Mouse (Mus musculus) forebrain, embryonic 13.5 days (tissue): ENCODE results near the gene Ndufv1. TPM values are rescaled to one million over a fixed set of nuclear protein-coding genes. Genes with fewer than 3 reads are reported as not detected.
A peak's percentile ranks its signal among the peaks of the same experiment; 100 is the strongest.
"Not testable (repeated sequence)": the region's sequence is repeated elsewhere in the genome, so short reads cannot be mapped to it uniquely, and the experiment has no call there.

Experiments
- ATAC-seq: fragments of 200-750 bp; cut with Nextera tagmentation; 2 replicates; pipeline ENCODE4 v1.8.0; 2017
- H3K27ac ChIP-seq: fragments of 300-500 bp; sonication (generic); 2 replicates; pipeline ENCODE4 v1.5.1; 2015; ENCODE audit warnings: inconsistent platforms, mild to moderate bottlenecking, moderate library complexity
- H3K27me3 ChIP-seq: fragments of 300-500 bp; sonication (generic); 2 replicates; pipeline ENCODE4 v1.6.1; 2015; ENCODE audit warnings: mild to moderate bottlenecking, inconsistent platforms
- H3K36me3 ChIP-seq: fragments of 300-500 bp; sonication (generic); 2 replicates; pipeline ENCODE4 v1.6.1; 2015; ENCODE audit warnings: mild to moderate bottlenecking, inconsistent platforms; ENCODE audit not compliant: poor library complexity, severe bottlenecking
- H3K4me1 ChIP-seq: fragments of 300-500 bp; sonication (generic); 2 replicates; pipeline ENCODE4 v1.6.1; 2015; ENCODE audit warnings: inconsistent platforms
- H3K4me2 ChIP-seq: fragments of 300-500 bp; sonication (generic); 2 replicates; pipeline ENCODE4 v1.6.1; 2015; ENCODE audit warnings: inconsistent platforms, mild to moderate bottlenecking, moderate library complexity
- H3K4me3 ChIP-seq: fragments of 300-500 bp; sonication (generic); 2 replicates; pipeline ENCODE4 v1.5.1; 2015; ENCODE audit warnings: mild to moderate bottlenecking, inconsistent platforms
- H3K9ac ChIP-seq: fragments of 300-500 bp; sonication (generic); 2 replicates; pipeline ENCODE4 v1.6.1; 2015; ENCODE audit warnings: mild to moderate bottlenecking, inconsistent platforms
- H3K9me3 ChIP-seq: fragments of 300-500 bp; sonication (generic); replicated peaks from 2 replicates; pipeline ENCODE4 v1.6.1; 2016; ENCODE audit warnings: inconsistent platforms
- WGBS: fragments of 180-500 bp; shearing (Covaris S2); methylation state at CpG from one replicate; pipeline ENCODE4 v1.1.7; 2015; 5-methylcytosine and 5-hydroxymethylcytosine counted together
- polyA plus RNA-seq: library from polyadenylated mRNA; unstranded; fragments of >200 nt; fragmentation: Nextera tagmentation; extraction: Ambion mirVana; gene quantifications from 2 replicates; pipeline ENCODE4 v1.2.1, GENCODE M21; 2015

The Ndufv1 gene
- polyA plus RNA-seq, 1 experiment from 2014 or later: 202 TPM

DNA sequence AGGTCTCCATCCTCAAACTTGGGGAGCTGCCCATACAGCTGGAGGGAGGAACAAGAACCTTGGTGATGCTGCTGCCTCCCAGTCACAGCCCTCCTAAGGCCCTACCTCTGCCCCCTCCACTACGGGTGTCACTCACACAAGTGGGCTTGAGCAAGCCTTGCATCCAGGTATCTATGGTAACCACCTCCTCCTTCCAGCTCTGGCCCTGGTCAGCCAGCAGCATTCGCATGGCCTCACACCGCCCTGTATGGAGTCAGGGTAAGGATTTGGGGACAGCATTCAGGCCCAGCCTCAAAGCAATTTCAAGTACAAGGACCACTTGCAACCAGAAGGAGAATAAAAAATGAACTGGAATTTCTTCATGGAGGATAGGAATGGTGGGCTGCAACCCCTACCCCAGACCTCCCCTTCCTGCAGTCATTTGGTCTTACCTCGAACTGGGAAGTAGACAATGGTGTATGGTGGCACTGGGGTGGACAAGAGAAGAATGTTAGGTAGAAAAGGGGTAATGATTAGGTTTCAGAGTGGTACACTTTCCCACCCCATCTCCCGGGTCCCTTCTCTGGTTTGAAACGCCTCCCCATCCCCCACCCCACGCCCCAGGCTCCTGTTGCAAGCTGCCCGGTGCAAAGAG is 24.7 kb upstream of the Ndufv1 start:
- H3K27me3 ChIP-seq, H3K36me3 ChIP-seq, H3K9me3 ChIP-seq: not testable (repeated sequence)
- WGBS: 17% methylated on average over 8 of the region's 8 CpGs
- Histone ChIP-seq H3K4me1 (peaks cover 18% of the 10 kb centered on the region), H3K9ac (peak overlapping the region; percentile 79), H3K4me3 (peak overlapping the region; percentile 67), H3K27ac (peak overlapping the region; percentile 49; the same call in 1 of the 2 replicates), H3K4me2 (peak overlapping the region; percentile 80)
- ATAC-seq: 0 out of 2 replicates have a peak, but pooled peaks have one; percentile 38

DNA sequence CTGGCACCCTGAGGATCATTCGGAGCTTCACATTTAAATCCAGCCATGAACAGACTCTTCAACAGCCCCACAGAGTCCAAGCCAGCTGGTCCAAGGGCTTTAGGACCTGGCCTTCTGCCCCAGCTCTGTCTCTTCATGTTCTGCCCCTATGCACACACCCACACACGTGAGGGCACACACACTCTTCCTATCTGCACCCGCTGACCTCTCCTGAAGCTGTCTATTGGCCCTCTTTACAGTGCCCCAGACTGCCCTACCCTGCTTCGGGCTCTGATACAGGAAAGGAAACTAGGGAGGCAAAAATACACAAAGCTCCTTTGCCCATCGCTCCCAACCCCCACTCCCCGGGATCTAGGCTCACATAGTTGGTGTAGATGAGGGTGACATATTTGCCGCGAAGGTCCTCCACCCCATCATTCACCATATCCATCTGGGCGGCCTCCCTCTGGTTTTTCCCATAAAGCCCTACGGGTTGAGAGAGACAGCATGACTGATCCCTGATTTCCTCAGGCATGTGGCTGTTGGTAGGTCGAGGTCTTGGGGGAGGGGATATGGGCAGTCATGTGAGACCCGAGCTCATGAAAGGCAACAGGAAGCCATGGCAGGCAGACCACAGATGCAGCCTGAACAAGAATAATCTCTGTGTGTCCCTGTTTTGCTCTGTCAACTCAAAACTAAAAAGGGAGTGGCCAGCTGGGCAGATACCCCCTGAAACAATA is 23.9 kb upstream of the Ndufv1 start:
- H3K36me3 ChIP-seq: 0 out of 2 replicates have a peak, but pooled peaks cover 4% of the 10 kb centered on the region
- H3K4me1 ChIP-seq: peaks cover 18% of the 10 kb centered on the region
- no peaks in the 10 kb centered on the region for H3K9me3 ChIP-seq
- peak overlapping the region; percentile 16; the same call in 1 of the 2 replicates for H3K4me2 ChIP-seq
- no peak overlapping the region for H3K27ac ChIP-seq
- ATAC-seq: no peak
- no peak overlapping the region for H3K9ac ChIP-seq
- H3K4me3 ChIP-seq: no peak overlapping the region
- no peaks in the 10 kb centered on the region for H3K27me3 ChIP-seq
- WGBS: 88% methylated on average over 12 of the region's 12 CpGs

DNA sequence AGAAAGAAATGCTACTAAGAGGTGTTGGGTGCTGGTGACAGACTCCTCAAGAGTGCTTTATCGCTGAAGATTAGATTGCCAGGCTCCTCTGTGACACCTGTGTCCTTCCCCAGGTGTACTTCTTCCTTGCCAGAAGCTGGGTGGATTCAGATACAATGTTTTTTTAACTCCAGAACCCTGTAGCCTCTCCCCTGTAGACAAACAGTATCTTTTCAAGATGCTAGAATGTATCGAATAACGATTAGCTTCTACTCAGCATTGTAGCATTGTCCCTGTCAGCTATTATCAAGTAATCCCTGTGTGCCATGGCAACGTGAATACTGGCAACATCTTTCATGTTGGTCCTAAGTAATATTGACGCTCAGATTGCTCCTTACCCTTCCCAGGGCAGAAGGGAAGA is 21.1 kb upstream of the Ndufv1 start:
- 53% methylated on average over 5 of the region's 5 CpGs for WGBS
- Histone ChIP-seq H3K9me3 (no peaks in the 10 kb centered on the region), H3K36me3 (0 out of 2 replicates have a peak, but pooled peaks cover 4% of the 10 kb centered on the region), H3K27ac (no peak overlapping the region), H3K4me3 (no peak overlapping the region), H3K9ac (no peak overlapping the region), H3K4me2 (no peak overlapping the region), H3K27me3 (no peaks in the 10 kb centered on the region), H3K4me1 (peaks cover 18% of the 10 kb centered on the region)
- no peak for ATAC-seq

DNA sequence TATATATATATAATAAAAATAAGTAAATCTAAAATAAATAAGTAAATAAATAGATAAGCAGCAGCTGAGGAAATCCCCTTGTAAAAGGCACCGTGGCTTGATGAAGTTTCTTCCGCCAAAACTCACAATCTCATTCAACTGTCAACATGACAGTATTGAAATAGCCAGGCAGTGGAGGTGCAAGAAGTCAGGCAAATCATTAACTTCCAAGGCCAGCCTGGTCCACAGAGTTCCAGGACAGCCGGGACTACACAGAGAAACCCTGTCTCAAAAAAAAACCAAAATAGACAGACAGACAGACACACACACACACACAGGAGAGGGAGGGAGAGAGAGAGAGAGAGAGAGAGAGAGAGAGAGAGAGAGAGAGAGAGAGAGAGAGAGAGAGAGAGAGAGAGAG is 20.7 kb upstream of the Ndufv1 start:
- 0 out of 2 replicates have a peak, but pooled peaks cover 4% of the 10 kb centered on the region for H3K36me3 ChIP-seq
- H3K27me3 ChIP-seq: no peaks in the 10 kb centered on the region
- H3K9ac ChIP-seq: no peak overlapping the region
- H3K9me3 ChIP-seq: no peaks in the 10 kb centered on the region
- H3K4me2 ChIP-seq: no peak overlapping the region
- H3K4me3 ChIP-seq: no peak overlapping the region
- 95% methylated on average over 3 of the region's 3 CpGs for WGBS
- no peak for ATAC-seq
- no peak overlapping the region for H3K27ac ChIP-seq
- H3K4me1 ChIP-seq: peaks cover 17% of the 10 kb centered on the region

DNA sequence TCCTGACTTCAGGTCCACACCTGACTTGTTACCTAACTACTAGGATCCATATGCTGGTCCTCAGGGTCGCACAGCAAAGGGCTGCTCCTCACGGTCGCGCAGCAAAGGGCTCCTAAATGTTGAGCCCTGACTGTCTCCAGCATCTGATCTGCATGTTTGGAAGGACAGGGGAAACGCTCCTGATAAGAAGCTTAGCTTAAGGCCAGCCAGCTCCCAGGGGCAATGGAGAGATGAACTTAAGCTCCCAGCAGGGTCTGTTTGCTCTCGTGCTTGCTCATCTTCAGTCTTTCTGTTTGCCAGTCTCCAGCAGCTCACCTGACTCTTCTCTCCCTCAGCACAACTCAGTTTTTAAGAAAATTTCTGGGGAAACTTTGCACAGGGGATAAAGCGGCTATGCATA is 20.1 kb upstream of the Ndufv1 start:
- no peaks in the 10 kb centered on the region for H3K27me3 ChIP-seq
- 52% methylated on average over 7 of the region's 7 CpGs for WGBS
- H3K9ac ChIP-seq: no peak overlapping the region
- H3K36me3 ChIP-seq: 0 out of 2 replicates have a peak, but pooled peaks cover 4% of the 10 kb centered on the region
- H3K27ac ChIP-seq: no peak overlapping the region
- peaks cover 12% of the 10 kb centered on the region for H3K4me1 ChIP-seq
- no peaks in the 10 kb centered on the region; the same call in 1 of the 2 replicates for H3K9me3 ChIP-seq
- H3K4me3 ChIP-seq: no peak overlapping the region
- ATAC-seq: no peak
- H3K4me2 ChIP-seq: no peak overlapping the region

DNA sequence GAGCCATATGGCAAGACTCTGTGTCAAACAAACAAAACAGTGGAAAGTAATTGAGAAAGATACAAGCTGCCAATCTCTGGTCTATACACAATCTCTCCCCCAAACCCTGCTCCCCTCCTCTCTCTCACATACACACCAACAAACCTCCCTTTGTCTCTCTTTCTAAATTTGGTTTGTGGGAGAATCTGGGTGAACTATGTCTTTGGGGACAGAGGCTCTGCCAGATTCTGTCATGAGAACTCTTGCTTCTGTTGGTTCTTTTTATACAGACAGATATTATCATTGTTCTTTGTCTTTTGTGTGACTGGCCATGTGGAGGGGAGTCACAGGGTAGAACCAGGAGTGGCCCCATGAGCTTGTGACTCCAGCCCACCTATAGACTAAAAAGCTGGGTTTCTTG is 15.0 kb upstream of the Ndufv1 start:
- H3K36me3 ChIP-seq: no peaks in the 10 kb centered on the region
- H3K9me3 ChIP-seq: peaks cover 7% of the 10 kb centered on the region
- H3K4me3 ChIP-seq: no peak overlapping the region
- no peak overlapping the region for H3K4me2 ChIP-seq
- H3K9ac ChIP-seq: no peak overlapping the region
- no peak for ATAC-seq
- H3K4me1 ChIP-seq: no peaks in the 10 kb centered on the region
- H3K27ac ChIP-seq: no peak overlapping the region
- no peaks in the 10 kb centered on the region for H3K27me3 ChIP-seq

DNA sequence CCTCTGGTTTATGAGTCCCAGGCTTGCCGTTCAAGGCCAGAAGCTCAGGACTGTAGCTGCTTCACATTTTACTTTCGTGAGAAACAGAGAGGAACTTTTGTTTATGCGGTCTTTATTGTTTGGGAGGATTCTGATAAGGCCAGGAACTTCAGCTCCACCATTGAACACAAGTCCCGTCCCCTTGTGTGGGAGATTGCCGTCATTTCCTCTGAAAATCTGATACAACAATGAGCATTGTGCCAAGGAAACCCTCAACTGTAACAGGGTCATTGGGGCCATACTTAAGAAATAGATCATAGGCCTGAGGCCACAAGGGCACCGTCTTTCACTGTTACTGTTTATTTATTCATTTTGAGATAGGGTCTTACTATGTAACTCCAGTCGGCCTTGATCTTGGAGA is 10.6 kb upstream of the Ndufv1 start:
- no peak overlapping the region for H3K4me3 ChIP-seq
- H3K4me1 ChIP-seq: peaks cover 9% of the 10 kb centered on the region; the same call in 1 of the 2 replicates
- WGBS: 82% methylated on average over 7 of the region's 7 CpGs

DNA sequence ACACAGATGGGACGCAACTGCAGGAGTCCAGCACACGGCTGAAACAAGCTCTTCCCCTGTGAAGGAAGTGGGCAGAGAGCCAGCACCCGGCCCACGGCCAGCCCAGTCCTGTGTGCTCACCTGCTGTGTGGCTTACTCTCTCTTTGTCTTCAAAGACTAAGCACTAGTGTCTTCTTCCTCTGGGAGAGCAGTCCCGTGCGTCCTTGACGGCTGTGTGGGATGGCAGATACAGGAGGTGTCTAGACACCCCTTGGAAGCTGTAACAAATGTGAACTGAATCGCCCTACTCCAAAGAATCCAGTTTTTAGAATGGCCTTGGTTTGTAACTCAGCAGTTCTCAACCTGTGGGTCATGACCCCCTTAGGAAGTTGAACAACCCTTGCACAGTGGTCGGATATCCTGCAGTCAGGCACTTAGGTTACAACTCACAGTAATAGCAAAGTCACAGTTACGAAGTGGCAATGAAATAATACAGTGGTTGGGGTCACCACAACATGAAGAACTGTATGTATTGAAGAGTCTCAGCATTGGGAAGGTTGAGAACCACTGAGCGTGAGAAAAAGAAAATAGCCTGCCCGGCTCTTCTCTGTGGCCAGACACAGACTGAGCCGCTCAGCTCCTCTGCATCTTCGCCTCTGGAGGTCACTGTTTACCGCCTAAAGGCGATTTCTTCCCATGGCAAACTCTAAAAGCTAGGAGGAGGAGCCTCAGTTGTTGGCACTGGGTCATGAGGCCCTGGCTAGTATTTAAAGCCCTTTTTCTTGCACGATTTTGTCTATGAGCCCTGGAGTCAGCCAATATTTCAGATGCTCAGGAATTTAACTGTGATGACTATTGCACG is 6.4 kb upstream of the Ndufv1 start:
- H3K4me1 ChIP-seq: peaks cover 9% of the 10 kb centered on the region; the same call in 1 of the 2 replicates
- no peaks in the 10 kb centered on the region for H3K9me3 ChIP-seq
- peak; percentile 57; the same call in 1 of the 2 replicates for ATAC-seq
- H3K27me3 ChIP-seq: no peaks in the 10 kb centered on the region
- H3K9ac ChIP-seq: no peak overlapping the region
- H3K4me2 ChIP-seq: no peak overlapping the region
- no peak overlapping the region for H3K27ac ChIP-seq
- no peaks in the 10 kb centered on the region for H3K36me3 ChIP-seq
- 28% methylated on average over 18 of the region's 18 CpGs for WGBS
- H3K4me3 ChIP-seq: no peak overlapping the region

More for the DNA sequence above, 10.6 kb upstream of the Ndufv1 start:
- H3K27me3 ChIP-seq: no peaks in the 10 kb centered on the region
- ATAC-seq: no peak
- H3K9me3 ChIP-seq: peaks cover 7% of the 10 kb centered on the region
- no peak overlapping the region for H3K4me2 ChIP-seq
- no peaks in the 10 kb centered on the region for H3K36me3 ChIP-seq
- no peak overlapping the region for H3K27ac ChIP-seq
- no peak overlapping the region for H3K9ac ChIP-seq

DNA sequence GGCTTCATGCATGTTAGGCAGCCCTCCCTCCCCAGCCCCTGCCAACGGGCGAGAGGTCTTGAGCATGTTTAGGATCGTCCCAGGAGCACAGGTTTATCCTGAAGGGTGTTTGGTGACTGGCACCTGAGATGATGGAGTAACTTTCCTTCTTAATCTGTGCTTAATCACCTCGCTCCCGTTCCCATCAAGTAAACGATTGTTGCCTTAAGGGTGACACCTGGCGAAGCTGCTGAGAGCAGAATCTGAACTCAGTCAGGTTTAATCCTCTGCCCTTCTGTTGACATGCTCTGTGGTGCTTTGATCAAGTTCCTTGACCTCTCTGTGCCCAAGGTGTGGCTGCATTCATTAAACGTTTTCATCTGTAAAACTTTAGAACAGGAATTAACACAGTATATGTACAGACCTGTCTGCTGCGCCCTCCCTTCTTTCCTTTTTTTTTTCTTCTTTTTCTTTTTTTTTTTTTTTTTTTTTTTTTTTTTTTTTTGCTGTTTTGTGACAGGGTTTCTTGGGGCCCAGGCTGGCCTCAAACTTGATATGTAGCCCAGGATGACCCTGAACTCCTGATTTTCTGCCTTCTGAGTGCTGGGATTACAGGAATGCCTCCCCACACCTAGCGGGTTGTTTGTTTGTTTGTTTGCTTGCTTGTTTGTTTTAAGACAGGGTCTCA is 5.4 kb upstream of the Ndufv1 start:
- no peak for ATAC-seq
- Histone ChIP-seq H3K36me3 (no peaks in the 10 kb centered on the region), H3K4me1 (peaks cover 9% of the 10 kb centered on the region; the same call in 1 of the 2 replicates), H3K4me3 (no peak overlapping the region), H3K27ac (no peak overlapping the region), H3K4me2 (no peak overlapping the region), H3K9ac (no peak overlapping the region), H3K27me3 (no peaks in the 10 kb centered on the region), H3K9me3 (no peaks in the 10 kb centered on the region)
- WGBS: 64% methylated on average over 10 of the region's 10 CpGs

DNA sequence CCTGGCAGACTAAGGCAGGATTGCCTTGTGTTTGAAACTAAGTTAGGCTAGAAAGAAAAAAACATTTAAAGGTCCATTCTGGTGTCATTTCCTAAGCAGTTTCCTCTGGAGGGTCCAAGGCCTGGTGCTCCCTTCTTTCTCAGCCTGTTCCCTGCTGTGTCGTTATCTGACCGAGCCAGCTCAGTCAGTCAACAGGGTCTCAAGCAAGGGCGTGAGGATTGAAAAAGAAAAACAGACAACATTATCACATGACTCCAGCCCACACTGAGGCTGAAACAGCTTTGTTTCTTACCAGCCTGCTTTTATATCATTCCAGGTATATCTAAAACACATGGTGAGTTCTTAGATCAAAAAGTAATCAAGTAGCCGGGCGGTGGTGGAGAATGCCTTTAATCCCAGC is 3.0 kb upstream of the Ndufv1 start:
- Histone ChIP-seq H3K4me3 (no peak overlapping the region), H3K27me3 (no peaks in the 10 kb centered on the region), H3K36me3 (no peaks in the 10 kb centered on the region), H3K4me2 (no peak overlapping the region), H3K9me3 (no peaks in the 10 kb centered on the region), H3K9ac (no peak overlapping the region), H3K4me1 (peaks cover 22% of the 10 kb centered on the region), H3K27ac (no peak overlapping the region)
- no peak for ATAC-seq
- 53% methylated on average over 5 of the region's 5 CpGs for WGBS

DNA sequence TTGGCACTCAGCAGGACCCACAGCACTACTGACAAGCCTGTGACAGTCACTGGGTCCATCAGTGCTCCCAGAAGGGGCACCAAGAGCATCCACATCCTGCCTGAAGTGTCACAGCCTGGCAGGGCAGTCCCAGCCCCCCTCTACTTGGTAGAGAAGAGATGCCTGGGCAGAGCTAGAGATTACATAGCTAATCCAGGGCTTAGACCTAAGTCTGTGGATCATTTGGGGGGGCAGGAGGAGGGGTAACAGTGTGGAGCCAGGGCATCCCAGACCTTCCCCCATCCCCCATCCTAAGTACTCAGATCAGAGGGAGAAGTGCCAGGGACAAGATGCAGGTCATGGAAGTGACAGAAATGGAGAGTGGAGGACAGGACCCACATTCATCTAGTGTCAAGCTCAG is 2.2 kb upstream of the Ndufv1 start:
- Histone ChIP-seq H3K4me3 (no peak overlapping the region), H3K9me3 (no peaks in the 10 kb centered on the region), H3K27ac (no peak overlapping the region), H3K27me3 (no peaks in the 10 kb centered on the region), H3K4me1 (peaks cover 22% of the 10 kb centered on the region), H3K9ac (peak overlapping the region; percentile 1), H3K36me3 (peaks cover 7% of the 10 kb centered on the region), H3K4me2 (no peak overlapping the region)
- no peak for ATAC-seq
